Mouse (Mus musculus) liver, embryonic 13.5 days (tissue): ENCODE results near the gene Atxn1. TPM values are rescaled to one million over a fixed set of nuclear protein-coding genes. Genes with fewer than 3 reads are reported as not detected.

ENCODE experiments used
- ATAC-seq: fragments of 200-750 bp; cut with Nextera tagmentation; 2 replicates; pipeline ENCODE4 v1.8.0; 2017; ENCODE audit warnings: low read depth, mild to moderate bottlenecking, moderate number of reproducible peaks, moderate library complexity
- DNase-seq: peaks from one replicate; pipeline ENCODE4 v3.0.0; 2022
- H3K27ac ChIP-seq: fragments of 300-500 bp; sonication (generic); 2 replicates; pipeline ENCODE4 v1.5.1; 2015; ENCODE audit warnings: moderate library complexity, mild to moderate bottlenecking, inconsistent platforms
- H3K27me3 ChIP-seq: fragments of 300-500 bp; sonication (generic); 2 replicates; pipeline ENCODE4 v1.6.1; 2015; ENCODE audit warnings: mild to moderate bottlenecking, inconsistent platforms
- H3K36me3 ChIP-seq: fragments of 300-500 bp; sonication (generic); 2 replicates; pipeline ENCODE4 v1.6.1; 2015; ENCODE audit warnings: mild to moderate bottlenecking, inconsistent platforms
- H3K4me1 ChIP-seq: fragments of 300-500 bp; sonication (generic); replicated peaks from 2 replicates; pipeline ENCODE4 v1.6.1; 2015; ENCODE audit warnings: inconsistent platforms
- H3K4me2 ChIP-seq: fragments of 300-500 bp; sonication (generic); 2 replicates; pipeline ENCODE4 v1.6.1; 2015; ENCODE audit warnings: inconsistent platforms, mild to moderate bottlenecking, moderate library complexity
- H3K4me3 ChIP-seq: fragments of 300-500 bp; sonication (generic); replicated peaks from 2 replicates; pipeline ENCODE4 v1.5.1; 2015; ENCODE audit warnings: mild to moderate bottlenecking, inconsistent platforms
- H3K9ac ChIP-seq: fragments of 300-500 bp; sonication (generic); 2 replicates; pipeline ENCODE4 v1.6.1; 2015; ENCODE audit warnings: mild to moderate bottlenecking, inconsistent platforms
- H3K9me3 ChIP-seq: fragments of 300-500 bp; sonication (generic); replicated peaks from 2 replicates; pipeline ENCODE4 v1.6.1; 2016; ENCODE audit warnings: inconsistent platforms
- WGBS: fragments of 180-500 bp; shearing (Covaris S2); methylation state at CpG from one replicate; pipeline ENCODE4 v1.1.7; 2015; ENCODE audit not compliant: insufficient replicate concordance; 5-methylcytosine and 5-hydroxymethylcytosine counted together
- polyA plus RNA-seq: library from polyadenylated mRNA; unstranded; fragments of >200 nt; fragmentation: Nextera tagmentation; extraction: Ambion mirVana; gene quantifications from 2 replicates; pipeline ENCODE4 v1.2.1, GENCODE M21; 2015

The Atxn1 gene
- polyA plus RNA-seq, 1 experiment from 2014 or later: 1.5 TPM

- WGBS: 75% methylated on average over 4 of the region's 4 CpGs
- Histone ChIP-seq H3K36me3 (peaks cover 3% of the 10 kb centered on the region; the same call in 1 of the 2 replicates), H3K9ac (no peak overlapping the region), H3K4me2 (no peak overlapping the region), H3K27me3 (no peaks in the 10 kb centered on the region), H3K4me3 (no peak overlapping the region), H3K9me3 (no peaks in the 10 kb centered on the region), H3K27ac (no peak overlapping the region), H3K4me1 (no peaks in the 10 kb centered on the region)
- no peak for ATAC-seq
- no peak for DNase-seq
Observed at GRCm38 (mm10) chr13:45940714-45941113, 24.1 kb downstream of the Atxn1 start.

- DNase-seq (no peak), ATAC-seq (no peak)
- Histone ChIP-seq H3K27ac (no peak overlapping the region), H3K9ac (no peak overlapping the region), H3K27me3 (no peaks in the 10 kb centered on the region), H3K4me2 (no peak overlapping the region), H3K36me3 (peaks cover 3% of the 10 kb centered on the region; the same call in 1 of the 2 replicates), H3K4me1 (no peaks in the 10 kb centered on the region; the same call in 1 of the 2 replicates), H3K4me3 (no peak overlapping the region), H3K9me3 (no peaks in the 10 kb centered on the region)
- 72% methylated on average over 6 of the region's 6 CpGs for WGBS
Observed at GRCm38 (mm10) chr13:45939561-45939960, 25.2 kb downstream of the Atxn1 start.

- Histone ChIP-seq H3K4me1 (peaks cover 2% of the 10 kb centered on the region; the same call in 1 of the 2 replicates), H3K36me3 (peaks cover 3% of the 10 kb centered on the region; the same call in 1 of the 2 replicates), H3K9ac (no peak overlapping the region), H3K27ac (no peak overlapping the region), H3K9me3 (no peaks in the 10 kb centered on the region), H3K4me2 (no peak overlapping the region), H3K27me3 (no peaks in the 10 kb centered on the region), H3K4me3 (no peak overlapping the region)
- 74% methylated on average over 5 of the region's 5 CpGs for WGBS
- no peak for ATAC-seq
- no peak for DNase-seq
Observed at GRCm38 (mm10) chr13:45938083-45938482, 26.7 kb downstream of the Atxn1 start.

GRCm38 (mm10) chr13:45936765-45937164 lies 28.0 kb downstream of the Atxn1 start:
- no peak for ATAC-seq
- no peak for DNase-seq
- H3K4me3 ChIP-seq: no peak overlapping the region
- no peaks in the 10 kb centered on the region for H3K27me3 ChIP-seq
- no peaks in the 10 kb centered on the region for H3K9me3 ChIP-seq
- H3K4me2 ChIP-seq: no peak overlapping the region
- H3K9ac ChIP-seq: no peak overlapping the region
- H3K4me1 ChIP-seq: peaks cover 2% of the 10 kb centered on the region; the same call in 1 of the 2 replicates
- peaks cover 5% of the 10 kb centered on the region; the same call in 1 of the 2 replicates for H3K36me3 ChIP-seq
- no peak overlapping the region for H3K27ac ChIP-seq

- H3K4me2 ChIP-seq: no peak overlapping the region
- no peak overlapping the region for H3K9ac ChIP-seq
- no peak for ATAC-seq
- DNase-seq: no peak
- 53% methylated on average over 7 of the region's 7 CpGs for WGBS
- no peaks in the 10 kb centered on the region for H3K27me3 ChIP-seq
- H3K4me3 ChIP-seq: no peak overlapping the region
- H3K36me3 ChIP-seq: peaks cover 7% of the 10 kb centered on the region; the same call in 1 of the 2 replicates
- peaks cover 2% of the 10 kb centered on the region; the same call in 1 of the 2 replicates for H3K4me1 ChIP-seq
- no peaks in the 10 kb centered on the region for H3K9me3 ChIP-seq
- H3K27ac ChIP-seq: no peak overlapping the region
Observed at GRCm38 (mm10) chr13:45935798-45936197, 29.0 kb downstream of the Atxn1 start.

- 57% methylated on average over 6 of the region's 6 CpGs for WGBS
- Histone ChIP-seq H3K27ac (no peak overlapping the region), H3K4me1 (peaks cover 2% of the 10 kb centered on the region; the same call in 1 of the 2 replicates), H3K4me3 (no peak overlapping the region), H3K27me3 (no peaks in the 10 kb centered on the region), H3K4me2 (no peak overlapping the region), H3K9ac (no peak overlapping the region), H3K9me3 (no peaks in the 10 kb centered on the region), H3K36me3 (peaks cover 7% of the 10 kb centered on the region; the same call in 1 of the 2 replicates)
- no peak for DNase-seq
- ATAC-seq: no peak
Observed at GRCm38 (mm10) chr13:45934841-45935240, 30.0 kb downstream of the Atxn1 start.

GRCm38 (mm10) chr13:45934085-45934484 lies 30.7 kb downstream of the Atxn1 start:
- Histone ChIP-seq H3K4me1 (peaks cover 6% of the 10 kb centered on the region), H3K36me3 (peaks cover 7% of the 10 kb centered on the region; the same call in 1 of the 2 replicates), H3K27ac (no peak overlapping the region), H3K4me3 (no peak overlapping the region), H3K9ac (no peak overlapping the region), H3K4me2 (no peak overlapping the region), H3K9me3 (no peaks in the 10 kb centered on the region), H3K27me3 (no peaks in the 10 kb centered on the region)
- 73% methylated on average over 7 of the region's 7 CpGs for WGBS
- DNase-seq (no peak), ATAC-seq (no peak)

- WGBS: 72% methylated on average over 8 of the region's 8 CpGs
- no peak overlapping the region for H3K27ac ChIP-seq
- no peaks in the 10 kb centered on the region for H3K27me3 ChIP-seq
- DNase-seq (no peak), ATAC-seq (no peak)
- H3K9me3 ChIP-seq: no peaks in the 10 kb centered on the region; the same call in 1 of the 2 replicates
- no peak overlapping the region for H3K9ac ChIP-seq
- no peak overlapping the region for H3K4me3 ChIP-seq
- peaks cover 7% of the 10 kb centered on the region; the same call in 1 of the 2 replicates for H3K36me3 ChIP-seq
- H3K4me1 ChIP-seq: peaks cover 6% of the 10 kb centered on the region
- H3K4me2 ChIP-seq: no peak overlapping the region
Observed at GRCm38 (mm10) chr13:45932491-45932921, 32.3 kb downstream of the Atxn1 start.

- no peak overlapping the region for H3K27ac ChIP-seq
- 48% methylated on average over 1 of the region's 1 CpGs for WGBS
- H3K4me2 ChIP-seq: no peak overlapping the region
- H3K4me3 ChIP-seq: no peak overlapping the region
- H3K9me3 ChIP-seq: no peaks in the 10 kb centered on the region; the same call in 1 of the 2 replicates
- ATAC-seq (no peak), DNase-seq (no peak)
- H3K9ac ChIP-seq: no peak overlapping the region
- H3K36me3 ChIP-seq: peaks cover 7% of the 10 kb centered on the region; the same call in 1 of the 2 replicates
- H3K27me3 ChIP-seq: no peaks in the 10 kb centered on the region
- peaks cover 6% of the 10 kb centered on the region for H3K4me1 ChIP-seq
Observed at GRCm38 (mm10) chr13:45931891-45932290, 32.9 kb downstream of the Atxn1 start.

- Histone ChIP-seq H3K4me1 (peaks cover 6% of the 10 kb centered on the region), H3K9ac (no peak overlapping the region), H3K9me3 (no peaks in the 10 kb centered on the region; the same call in 1 of the 2 replicates), H3K27me3 (no peaks in the 10 kb centered on the region), H3K4me2 (no peak overlapping the region), H3K27ac (no peak overlapping the region), H3K4me3 (no peak overlapping the region), H3K36me3 (peaks cover 7% of the 10 kb centered on the region; the same call in 1 of the 2 replicates)
- ATAC-seq: no peak
- WGBS: 79% methylated on average over 5 of the region's 5 CpGs
- DNase-seq: no peak
Observed at GRCm38 (mm10) chr13:45931215-45931614, 33.6 kb downstream of the Atxn1 start.

GRCm38 (mm10) chr13:45929744-45930143 lies 35.1 kb downstream of the Atxn1 start:
- no peak for DNase-seq
- Histone ChIP-seq H3K36me3 (peaks cover 7% of the 10 kb centered on the region; the same call in 1 of the 2 replicates), H3K27ac (no peak overlapping the region), H3K4me2 (no peak overlapping the region), H3K27me3 (no peaks in the 10 kb centered on the region), H3K4me3 (no peak overlapping the region), H3K4me1 (peaks cover 14% of the 10 kb centered on the region), H3K9me3 (no peaks in the 10 kb centered on the region; the same call in 1 of the 2 replicates), H3K9ac (no peak overlapping the region)
- ATAC-seq: no peak
- WGBS: 61% methylated on average over 5 of the region's 5 CpGs

GRCm38 (mm10) chr13:45925294-45925693 lies 39.5 kb downstream of the Atxn1 start:
- H3K4me3 ChIP-seq: peak overlapping the region; percentile 25
- peak overlapping the region; percentile 42 for H3K4me2 ChIP-seq
- peaks cover 17% of the 10 kb centered on the region for H3K4me1 ChIP-seq
- H3K27ac ChIP-seq: no peak overlapping the region
- ATAC-seq: peak; percentile 71
- no peaks in the 10 kb centered on the region for H3K27me3 ChIP-seq
- H3K9ac ChIP-seq: 0 out of 2 replicates have a peak overlapping the region, but pooled peaks have one; percentile 40
- H3K36me3 ChIP-seq: no peaks in the 10 kb centered on the region
- no peak for DNase-seq
- H3K9me3 ChIP-seq: no peaks in the 10 kb centered on the region; the same call in 1 of the 2 replicates
- WGBS: 62% methylated on average over 4 of the region's 4 CpGs
